Mouse (Mus musculus): ENCODE measurements around the gene D630023F18Rik.

D630023F18Rik gene

DNA sequence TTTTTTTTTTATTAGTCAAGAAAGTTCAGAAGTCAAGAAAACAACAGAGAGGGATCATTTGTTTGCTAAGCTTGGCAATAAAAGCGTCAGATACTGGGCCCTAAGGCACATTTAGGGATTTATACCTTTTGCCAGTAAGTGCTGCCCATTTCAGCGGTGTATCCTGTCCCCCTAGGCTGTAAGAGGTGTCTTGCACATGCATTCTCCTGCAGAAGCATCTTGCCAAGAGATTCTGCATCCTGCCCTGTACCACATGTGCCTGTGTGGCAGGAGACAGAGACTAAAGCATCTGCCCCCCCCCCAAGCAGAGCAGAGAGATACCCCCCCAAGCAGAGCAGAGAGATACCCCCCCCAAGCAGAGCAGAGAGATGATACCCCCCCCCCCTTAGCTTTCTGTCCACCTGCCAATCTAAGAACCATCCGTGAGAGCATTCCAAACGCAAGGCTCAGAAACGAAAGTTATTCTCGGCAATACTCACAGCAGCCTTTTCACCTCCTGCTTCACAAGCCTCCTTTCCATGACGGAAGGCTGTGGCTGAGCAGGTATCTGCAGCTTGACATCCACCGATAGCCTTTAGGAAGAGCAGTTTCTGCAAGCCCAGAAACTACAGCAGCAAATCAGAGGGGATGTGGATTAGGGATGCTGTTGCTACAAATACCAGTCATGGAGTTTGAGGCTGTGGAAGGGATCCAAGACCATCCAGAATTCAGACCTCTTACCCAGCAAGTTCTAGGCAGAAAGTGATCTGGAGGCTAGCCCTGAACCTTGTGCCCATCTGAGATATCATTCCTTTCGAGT lies at the start of gene D630023F18Rik:
D630023F18Rik (minus strand) TSS at position 641 of the 799 bp plus-strand sequence.
- no peak for DNase-seq

DNA sequence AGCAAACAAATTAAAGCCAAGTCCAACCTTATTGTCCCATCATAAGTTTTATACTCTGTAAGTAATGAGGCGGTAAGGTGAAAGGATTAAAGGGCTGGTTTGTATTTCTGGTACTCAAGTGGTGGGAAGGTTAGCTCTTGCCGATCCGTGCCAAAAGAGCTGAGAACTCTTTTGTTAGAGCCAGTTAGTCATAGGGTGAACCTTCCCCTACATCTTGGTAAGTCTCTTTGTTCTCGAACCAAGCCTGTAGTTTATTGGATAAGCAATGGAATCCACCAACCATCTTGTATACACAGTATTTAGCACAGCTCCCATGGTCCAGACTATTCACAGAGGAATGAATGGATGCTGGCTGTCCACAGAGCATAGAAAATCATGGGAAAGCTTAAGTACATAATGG lies 48.6 kb upstream of the D630023F18Rik start:
- DNase-seq = no peak

DNA sequence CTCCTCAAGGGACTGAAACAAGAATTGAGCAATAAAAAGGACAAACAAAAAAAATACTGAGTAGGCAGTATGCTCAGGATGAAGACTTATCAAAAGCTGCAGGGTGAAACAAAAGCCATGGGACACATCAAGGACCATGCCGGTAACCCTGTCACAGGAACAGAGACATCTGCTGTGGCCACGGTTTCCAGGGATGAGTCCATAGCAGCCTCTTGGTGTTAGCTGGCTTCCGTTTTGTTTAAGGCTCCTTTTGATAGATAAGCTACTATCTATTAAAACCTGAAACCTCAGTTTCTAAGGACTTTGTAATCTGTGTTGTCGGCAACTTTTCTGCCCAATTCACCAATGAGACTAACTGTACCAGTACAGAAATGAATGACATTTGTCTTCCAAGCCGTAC lies 46.9 kb upstream of the D630023F18Rik start:
- DNase-seq = no peak

DNA sequence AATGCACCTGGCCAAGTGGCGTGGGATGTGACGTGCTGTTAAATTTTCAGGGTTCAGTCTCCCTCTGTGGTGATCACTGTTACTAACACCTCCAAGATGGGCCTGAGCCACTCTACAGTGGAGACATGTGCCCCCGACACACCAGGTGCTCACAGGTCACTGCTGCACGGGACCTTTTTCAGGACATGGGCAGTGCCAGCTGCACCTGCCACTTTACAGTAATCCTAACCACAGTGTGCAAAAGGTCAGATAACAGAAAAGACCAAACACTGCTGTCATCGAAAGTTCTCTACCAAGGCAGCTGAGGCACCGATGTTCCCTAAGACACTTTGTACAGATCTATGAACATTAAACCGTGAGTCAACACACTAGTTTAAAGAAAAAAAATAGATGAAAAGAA lies 46.5 kb upstream of the D630023F18Rik start:
- no peak for DNase-seq

DNA sequence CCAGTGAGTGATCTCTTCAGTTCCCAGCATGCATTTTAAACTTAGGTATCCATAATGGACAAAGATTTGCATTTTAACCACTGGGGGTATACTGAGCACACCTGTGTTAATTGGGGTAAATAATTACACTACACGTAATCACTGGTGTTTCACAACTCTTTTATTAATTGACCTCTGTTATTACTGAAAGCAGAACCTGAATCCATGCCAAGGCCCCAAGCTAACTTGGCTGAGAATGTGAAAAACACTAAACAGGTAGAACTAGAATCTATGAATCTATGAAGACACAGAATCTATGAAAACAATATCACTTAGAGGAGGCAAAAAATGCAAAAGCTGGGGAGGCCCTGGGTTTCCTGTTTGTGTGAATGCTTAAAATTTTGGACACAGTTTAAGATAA lies 44.5 kb upstream of the D630023F18Rik start:
- DNase-seq = no peak

DNA sequence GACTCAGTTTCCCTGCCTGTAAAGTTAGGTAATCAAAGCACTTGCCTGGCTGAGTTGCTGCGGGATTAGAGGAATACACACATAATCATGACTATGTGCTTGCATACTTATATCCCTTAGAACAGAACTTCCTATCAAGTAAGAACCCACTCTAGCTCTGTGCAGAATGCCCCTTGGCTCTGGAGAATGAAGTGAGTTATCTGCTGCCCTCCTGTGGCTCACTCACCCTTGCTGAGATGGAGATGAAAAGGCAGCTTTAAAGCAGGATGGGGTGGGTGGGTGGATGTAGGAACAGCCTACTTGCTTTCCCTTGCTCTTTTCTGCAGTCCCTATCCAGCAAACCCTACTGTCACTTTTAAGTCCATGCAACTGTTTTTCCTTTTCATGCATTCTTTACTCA lies 39.2 kb upstream of the D630023F18Rik start:
- no peak for DNase-seq

DNA sequence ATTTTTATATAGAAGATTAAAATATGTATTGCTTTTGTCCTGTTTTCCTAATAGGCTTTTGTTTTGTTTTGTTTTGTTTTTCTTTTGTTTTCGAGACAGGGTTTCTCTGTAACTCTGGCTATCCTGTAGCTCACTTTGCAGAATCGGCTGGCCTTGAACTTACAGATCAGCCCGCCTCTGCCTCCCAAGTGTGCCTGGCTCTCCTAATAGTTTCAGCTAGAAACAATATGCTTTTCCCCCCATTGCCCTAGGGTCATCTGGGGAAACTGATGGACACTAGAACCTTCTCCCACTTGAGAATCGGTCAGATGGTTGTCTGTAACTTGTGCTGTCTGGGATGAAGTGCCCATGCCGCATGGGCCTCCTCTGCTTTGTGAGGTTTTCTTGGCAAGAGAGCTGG lies 33.1 kb upstream of the D630023F18Rik start:
- no peak for DNase-seq

DNA sequence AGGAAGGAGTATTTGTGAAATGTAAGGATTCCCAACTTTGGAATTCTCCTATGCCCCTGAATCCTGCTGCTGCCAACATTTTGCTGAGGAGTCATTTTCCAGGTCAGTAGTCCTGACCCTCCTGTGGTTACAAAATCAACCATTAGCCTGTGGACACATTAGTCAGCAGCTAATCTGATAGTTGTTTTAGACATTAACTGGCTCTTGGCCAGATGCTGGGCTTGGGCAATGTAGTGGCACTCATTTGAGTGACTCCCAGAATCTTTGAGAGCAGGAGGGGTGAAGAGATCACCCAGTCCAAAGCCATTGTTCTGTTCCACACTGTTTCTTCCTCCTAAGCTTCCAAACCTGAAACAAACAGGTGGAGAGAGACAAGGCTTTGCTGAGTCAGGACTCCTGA lies 31.8 kb upstream of the D630023F18Rik start:
- no peak for DNase-seq

DNA sequence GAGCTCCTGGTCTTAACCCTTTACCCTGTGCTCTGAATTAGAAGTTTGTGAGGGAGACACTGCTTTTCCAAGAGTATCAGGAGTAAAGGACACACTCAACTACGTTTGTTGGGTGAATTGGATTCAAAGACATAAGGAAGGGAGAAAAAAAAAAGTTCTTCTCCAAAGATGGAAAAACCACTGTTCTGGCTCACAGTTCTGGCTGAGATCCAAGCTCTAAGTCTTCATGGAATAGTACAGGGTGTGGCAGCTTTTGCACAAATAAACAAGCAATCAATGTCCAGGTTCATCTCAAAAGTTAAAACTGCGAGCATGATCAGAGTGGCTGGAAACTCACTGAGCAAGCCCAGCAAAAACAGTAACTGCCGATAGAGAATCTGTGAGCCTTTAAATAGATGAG lies 25.0 kb upstream of the D630023F18Rik start:
- DNase-seq = no peak

DNA sequence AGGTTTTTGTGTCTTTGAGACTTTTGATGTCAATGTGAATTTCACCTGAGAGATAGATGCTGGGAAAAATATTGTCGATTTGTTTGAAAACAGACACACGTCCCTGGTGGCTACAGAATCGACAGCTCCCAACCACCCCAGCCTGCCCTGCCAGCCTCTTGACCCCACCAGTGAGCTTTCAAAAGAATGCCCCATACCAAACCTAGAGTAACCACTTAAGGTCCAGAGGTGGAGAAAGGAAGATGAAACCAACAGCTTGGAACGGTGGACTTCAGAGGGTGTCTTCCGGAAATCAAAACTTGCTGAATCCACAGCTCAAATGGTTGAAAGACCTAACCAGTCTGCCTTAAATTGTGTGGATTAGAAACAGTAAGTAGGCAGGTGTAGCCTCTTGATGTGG lies 24.3 kb upstream of the D630023F18Rik start:
- DNase-seq = no peak

DNA sequence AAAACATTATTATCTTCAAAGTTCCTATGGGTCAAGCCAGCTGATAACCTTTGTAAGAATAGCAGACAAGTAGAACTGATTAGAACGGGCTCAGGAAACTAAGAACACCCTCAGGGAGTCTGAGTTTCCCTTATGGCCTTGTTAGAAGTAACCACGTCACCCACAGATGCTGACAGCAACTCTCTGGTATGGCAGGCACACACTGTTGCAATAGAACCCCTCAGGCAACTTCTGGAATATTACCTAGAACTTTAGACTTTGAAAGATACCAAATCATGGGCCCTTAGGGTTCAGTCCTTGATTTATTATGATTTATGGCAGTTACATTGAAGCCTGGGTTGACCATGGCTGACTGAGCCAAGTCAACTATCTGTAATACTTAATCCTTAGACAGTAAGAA lies 23.6 kb upstream of the D630023F18Rik start:
- no peak for DNase-seq

DNA sequence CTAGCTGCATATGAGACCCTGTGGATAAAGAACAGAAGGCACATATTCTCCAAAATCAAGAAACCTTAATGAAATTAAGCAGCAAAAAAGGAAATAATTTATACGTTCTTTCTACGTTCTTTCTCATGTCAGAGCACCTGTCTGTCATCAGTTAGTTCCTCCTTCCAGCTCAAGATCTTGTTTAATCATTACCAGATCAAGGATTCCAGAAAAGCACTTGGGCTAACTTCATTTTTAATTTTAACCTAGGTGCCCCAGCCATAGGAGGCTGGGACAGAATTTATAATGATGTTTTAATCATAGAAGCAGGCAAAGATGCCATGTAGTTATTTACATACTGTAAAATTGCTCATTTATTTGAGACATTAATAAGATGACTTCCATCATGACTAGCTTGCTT lies 21.8 kb upstream of the D630023F18Rik start:
- DNase-seq = no peak

DNA sequence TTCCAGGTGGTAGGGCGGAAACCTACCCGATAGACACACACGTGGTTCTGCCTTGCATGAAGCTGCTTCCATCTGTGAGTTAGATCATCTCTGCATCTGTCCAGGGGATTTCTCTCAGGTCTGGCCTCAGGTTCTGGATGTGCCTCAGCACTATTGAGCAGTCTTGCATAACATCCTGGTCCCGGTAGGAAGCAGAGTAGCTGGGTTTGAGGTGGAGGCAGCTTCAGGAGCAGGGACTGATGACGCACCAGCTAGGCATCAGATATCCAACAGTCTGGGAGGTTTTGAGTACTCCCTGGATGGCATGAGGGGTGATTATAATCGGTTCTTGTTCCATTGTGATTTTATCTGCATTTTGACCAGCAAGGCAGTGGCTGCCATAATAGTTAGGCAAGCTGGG lies 14.5 kb upstream of the D630023F18Rik start:
- no peak for DNase-seq

DNA sequence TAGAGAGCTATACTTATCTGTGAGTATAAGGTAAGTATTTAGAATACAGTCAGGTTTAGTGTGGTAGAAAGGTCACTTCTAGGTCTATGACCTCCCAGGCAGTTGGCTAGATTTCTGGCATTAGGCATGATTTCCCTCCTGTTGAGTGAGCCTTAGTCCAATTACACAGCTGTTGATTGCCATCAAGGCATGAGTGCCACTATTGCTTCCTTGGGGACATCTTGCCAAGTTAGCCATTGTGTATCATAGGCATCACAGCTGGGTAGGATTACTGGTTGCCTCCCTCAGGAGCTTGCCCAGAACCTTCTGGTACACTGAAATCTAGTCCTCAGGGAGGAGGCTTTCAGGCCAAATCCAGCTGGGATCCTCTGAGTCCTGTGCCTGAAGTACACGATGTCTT lies 9.8 kb upstream of the D630023F18Rik start:
- no peak for DNase-seq

DNA sequence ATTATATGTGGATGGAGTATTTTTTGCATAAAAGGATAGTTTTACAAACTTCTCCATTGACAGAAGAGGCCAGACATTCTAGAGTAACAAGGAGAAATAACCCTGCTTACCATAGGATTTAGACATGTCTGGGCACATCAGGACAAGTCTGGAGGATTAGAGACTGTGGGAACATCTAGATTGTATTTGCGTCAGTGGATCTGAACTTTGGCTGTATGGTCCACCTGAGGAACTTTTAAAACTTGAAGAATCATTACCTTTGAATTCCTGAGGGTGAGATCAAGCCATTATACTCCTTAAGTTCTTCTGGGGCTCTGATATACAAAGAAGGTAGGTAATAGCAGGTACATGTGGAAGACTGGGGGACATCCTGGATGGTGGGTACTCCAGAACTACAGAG lies 8.7 kb upstream of the D630023F18Rik start:
- DNase-seq = no peak

DNA sequence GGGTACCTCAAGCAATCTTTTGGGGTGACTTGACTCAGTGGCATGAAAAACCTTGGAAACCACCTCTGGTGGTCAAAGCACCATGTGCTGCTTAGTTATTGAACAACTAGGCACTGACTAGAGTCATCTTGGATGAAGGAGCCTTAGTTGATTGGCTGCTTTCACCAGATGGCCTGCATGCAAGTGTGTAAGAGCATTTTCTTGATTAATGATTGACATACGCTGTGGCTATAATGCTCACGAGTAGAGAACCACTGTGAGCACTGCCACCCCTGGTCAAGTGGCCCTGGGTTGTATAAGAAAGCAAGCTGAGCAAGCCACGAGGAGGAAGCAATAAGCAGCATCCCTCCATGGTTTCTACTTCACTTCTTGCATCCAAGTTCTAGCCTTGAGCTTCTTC lies 7.2 kb upstream of the D630023F18Rik start:
- no peak for DNase-seq

DNA sequence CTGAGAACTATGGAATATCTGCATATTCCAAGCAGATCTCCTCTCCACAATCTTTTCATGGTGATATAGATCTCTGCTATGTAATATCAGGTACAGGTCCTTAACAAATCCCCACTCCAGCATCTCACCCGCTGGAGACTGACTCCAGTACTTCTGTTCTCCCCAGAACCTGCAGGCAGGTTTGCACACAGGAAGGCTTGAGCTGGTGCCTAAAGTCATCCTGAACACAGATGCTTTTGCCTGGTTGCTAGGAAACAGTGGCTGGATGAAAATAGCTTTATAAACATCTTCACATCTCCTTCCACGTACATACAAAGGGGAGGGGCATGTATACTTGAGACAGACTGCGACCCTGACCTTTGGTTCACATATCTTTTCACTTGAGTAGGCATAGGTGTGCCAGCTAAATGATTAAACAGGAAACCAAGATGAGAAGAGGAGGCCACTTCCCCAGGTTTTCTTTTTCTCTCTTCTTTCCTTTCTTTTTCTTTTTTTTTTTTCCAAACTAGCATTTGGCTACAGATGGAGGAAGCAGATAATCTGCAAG lies 6.7 kb upstream of the D630023F18Rik start:
- DNase-seq = no peak

DNA sequence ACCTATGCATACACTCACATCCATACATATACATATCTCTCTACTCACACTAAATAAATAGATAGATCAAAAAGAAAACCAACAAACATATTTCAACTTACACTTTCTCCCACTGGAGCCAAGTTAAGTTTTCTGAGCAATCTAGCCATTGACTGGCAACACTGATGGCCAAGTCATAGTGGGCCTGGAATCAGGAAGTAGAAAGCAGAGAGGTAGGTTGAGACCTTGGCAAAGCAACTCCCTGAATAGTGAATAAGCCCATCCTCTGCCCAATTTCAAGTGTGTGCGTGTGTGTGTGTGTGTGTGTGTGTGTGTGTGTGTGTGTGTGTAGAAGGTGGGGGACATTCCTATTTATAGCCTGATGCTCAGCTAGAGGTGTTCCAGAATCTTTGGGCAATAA lies 3.6 kb downstream of the D630023F18Rik start, which contains the start of gene Gm28845:
Gm28845 (minus strand) TSS at position 121 of the 400 bp plus-strand sequence.
- no peak for DNase-seq

DNA sequence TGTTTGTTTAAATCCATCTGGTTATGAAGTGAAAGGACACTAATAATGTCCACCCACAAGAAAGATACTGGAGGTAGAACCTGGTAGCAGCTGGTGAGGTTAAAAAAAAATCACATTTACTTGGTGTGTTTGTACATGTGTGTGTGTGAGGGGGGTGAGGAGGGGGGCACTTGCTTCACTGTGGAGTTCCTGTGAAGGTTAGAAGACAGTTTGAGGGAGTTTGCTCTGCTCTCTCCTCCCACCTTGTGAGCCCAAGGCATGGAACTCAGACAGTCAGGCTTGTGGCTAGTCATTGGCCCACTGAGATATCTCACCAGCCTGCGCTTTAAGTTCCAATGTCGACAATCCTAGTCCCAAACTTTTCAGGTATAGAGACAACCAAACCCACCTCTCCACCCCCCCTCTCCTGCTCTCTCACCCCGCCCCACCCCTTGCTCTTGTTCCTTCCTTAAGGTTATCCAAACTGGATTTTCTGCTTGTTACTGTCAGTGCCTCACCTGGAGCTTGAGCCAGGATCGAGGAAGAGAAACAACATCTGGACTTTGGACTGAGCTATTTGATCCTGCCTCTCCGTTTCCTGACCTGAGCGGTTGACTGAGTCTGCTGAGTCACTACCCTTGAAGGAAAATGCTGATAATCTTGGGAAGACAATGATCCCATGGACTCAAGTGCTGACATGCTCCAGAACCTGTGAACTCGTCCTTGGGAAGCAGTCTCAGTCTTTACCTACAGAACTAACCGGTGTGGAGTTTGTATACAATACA lies 4.7 kb downstream of the D630023F18Rik start:
- DNase-seq = no peak

DNA sequence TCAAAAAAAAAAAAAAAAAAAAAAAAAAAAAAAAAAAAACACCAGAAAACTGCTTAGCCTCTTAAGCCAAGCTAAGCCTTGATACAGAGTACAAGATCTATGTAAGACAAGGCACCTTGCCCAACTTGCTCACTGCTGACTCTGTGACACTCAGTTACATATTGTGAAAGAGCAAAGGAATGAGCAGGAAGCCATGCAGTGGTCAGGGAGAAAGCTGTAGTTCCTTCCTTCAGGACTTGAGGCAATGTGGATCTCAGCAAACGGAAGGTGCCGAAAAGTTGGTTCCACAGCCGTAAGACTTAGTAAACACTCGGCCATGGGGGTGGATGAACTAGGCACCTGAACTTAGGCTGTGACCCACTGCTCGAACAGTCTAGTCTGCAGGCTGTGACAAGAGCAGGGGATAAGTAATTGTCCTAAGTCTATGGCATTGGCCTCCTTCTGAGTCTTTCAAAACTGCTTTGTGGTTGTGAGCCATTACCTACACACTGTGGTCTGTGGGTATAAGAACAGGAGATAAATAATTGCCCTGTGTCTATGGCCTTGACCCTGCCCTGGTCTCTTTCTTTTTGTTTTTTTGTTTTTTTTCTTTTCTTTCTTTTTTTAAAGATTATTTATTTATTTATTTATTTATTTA lies 9.4 kb downstream of the D630023F18Rik start:
- DNase-seq = no peak

DNA sequence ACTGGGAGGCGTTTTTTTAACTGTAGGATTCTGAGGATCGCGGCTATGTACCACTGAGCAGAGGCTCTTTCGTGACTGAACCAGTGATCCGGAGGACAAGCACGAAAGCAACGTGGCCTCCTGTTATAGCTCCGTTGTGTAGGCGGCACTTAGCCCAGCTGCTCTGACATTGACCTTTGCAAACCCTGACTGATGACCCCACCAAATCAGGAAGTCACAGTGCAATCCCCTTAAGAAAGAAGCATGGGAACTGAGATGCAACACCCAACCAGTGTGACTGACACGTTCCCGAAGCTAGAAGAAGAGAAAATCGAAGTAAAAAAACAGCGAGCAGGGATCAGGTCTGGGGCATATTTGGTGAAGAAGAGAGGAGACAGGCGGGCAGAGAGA lies 10.2 kb downstream of the D630023F18Rik start:
- DNase-seq = no peak

DNA sequence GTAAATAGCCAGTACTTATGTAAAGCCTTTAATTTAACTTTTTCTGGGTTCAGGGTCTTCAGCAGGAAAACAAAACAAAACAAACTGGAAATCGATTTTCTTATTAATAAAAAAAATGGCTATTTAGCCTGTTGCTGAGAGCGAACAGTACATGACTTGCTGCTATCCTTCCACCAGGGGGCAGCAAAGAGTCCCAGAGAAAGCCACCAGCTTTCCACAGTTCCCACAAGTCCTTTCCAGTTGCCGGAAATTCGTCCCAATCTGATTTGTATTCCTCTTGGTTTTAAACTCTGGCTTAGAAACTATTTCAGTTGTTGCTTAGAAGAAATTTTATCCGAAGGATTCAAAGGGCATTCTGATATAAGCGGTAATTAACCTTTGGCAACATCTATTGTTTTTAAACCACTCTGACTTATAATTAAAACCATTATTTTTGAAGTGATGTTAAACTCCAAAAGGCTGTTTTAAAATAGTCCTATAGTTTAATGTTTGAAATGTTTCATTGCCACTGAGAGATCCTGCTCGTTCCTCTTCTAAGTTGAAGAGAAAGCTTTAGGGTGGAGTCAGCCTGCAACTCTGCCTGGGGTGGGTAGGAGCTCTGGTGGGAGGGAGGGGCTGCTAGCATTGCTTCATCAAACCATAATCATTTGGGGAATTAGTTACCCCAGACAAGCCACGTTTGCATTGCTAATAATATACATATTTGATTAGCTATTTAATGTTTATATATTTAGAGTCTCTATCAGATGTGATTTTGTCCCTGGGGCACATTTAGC lies 10.8 kb downstream of the D630023F18Rik start:
- DNase-seq = peak in 1 of 2 experiments; percentile 14
